Mouse (Mus musculus) liver, adult 2 months (tissue): ENCODE data around the gene Greb1.

Source experiments
- CTCF ChIP-seq: fragments of 200-500 bp; IDR thresholded peaks from 2 replicates; pipeline ENCODE4 v1.5.1; 2011; ENCODE audit warnings: low read depth, low read length, control low read depth
- POLR2A ChIP-seq: fragments of 200-500 bp; IDR thresholded peaks from 2 replicates; pipeline ENCODE4 v1.6.1; 2011; ENCODE audit warnings: low read length, control low read depth; ENCODE audit not compliant: insufficient read depth; ENCODE audit errors: extremely low read depth

DNA sequence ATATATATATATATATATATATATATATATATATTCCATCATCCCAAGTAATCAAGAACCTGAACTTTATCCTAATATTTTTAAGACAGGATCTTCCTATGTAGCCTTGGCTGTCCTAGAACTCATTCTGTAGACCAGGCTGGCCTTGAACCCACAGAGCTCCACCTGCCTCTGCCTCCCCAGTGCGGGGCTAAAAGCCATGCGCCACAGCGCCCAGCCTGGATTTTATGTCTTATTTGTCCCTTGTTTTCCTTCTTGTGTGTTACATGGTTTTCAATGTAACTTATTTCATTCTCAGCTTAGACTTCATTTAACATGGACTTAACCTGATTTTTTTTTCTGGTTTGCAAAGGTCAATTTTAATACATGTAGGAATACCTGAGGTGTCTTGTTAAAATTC, 39.2 kb downstream of the Greb1 start:
- TF ChIP-seq CTCF (no peak), POLR2A (no peak)
